Mouse (Mus musculus) brain, embryonic 14.5 days (tissue): ENCODE results near the gene Eral1.

Source experiments
- CTCF ChIP-seq: fragments of 200-500 bp; IDR thresholded peaks from 2 replicates; pipeline ENCODE4 v1.5.1; 2012; ENCODE audit warnings: inconsistent platforms, mild to moderate bottlenecking, moderate library complexity, borderline replicate concordance; ENCODE audit not compliant: insufficient read depth, insufficient read length; ENCODE audit errors: extremely low read depth
- POLR2A ChIP-seq: fragments of 200-500 bp; IDR thresholded peaks from 2 replicates; pipeline ENCODE4 v1.6.1; 2012; ENCODE audit warnings: mild to moderate bottlenecking, inconsistent platforms, borderline replicate concordance; ENCODE audit not compliant: poor library complexity, insufficient read depth, insufficient read length, severe bottlenecking; ENCODE audit errors: extremely low read depth

DNA sequence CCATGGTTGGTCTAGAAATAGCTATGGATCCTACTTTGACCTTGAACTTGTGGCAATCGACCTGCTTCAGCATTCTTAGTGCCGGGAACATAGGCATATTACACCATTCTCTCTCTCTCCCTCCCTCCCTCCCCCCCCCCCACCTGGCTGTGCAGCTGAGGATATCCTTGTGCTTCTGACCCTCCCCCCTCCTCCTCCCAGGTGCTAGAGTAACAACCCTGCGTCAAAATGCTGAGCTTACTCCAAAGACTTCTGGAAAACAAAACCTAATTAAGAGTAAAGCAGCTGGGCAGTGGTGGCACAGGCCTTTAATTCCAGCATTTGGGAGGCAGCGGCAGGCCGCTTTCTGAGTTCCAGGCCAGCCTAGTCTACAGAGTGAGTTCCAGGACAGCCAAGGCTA lies 11.1 kb downstream of the Eral1 start:
- TF ChIP-seq CTCF (no peak), POLR2A (no peak)
